Mouse (Mus musculus) ES-E14 (cell line): ENCODE measurements at regions not wholly inside any gene's neighbourhood (a gene's known extent, or its start where the extent isn't known, plus 50 kb on each side); places are given as distances from the start of the nearest gene placed in this dataset.

Source experiments
- CHD2 ChIP-seq: IDR thresholded peaks from 2 replicates; pipeline ENCODE4 v1.6.1; 2014; ENCODE audit warnings: mild to moderate bottlenecking, low read depth, low read length, inconsistent platforms
- HCFC1 ChIP-seq: IDR thresholded peaks from 2 replicates; pipeline ENCODE4 v1.6.1; 2012; ENCODE audit warnings: low read length, inconsistent platforms, borderline replicate concordance; ENCODE audit not compliant: insufficient read depth
- MAFK ChIP-seq: IDR thresholded peaks from 2 replicates; pipeline ENCODE4 v1.6.1; 2014; ENCODE audit warnings: mild to moderate bottlenecking, low read depth, low read length, inconsistent platforms; ENCODE audit not compliant: insufficient read depth
- ZC3H11A ChIP-seq: IDR thresholded peaks from 2 replicates; pipeline ENCODE4 v1.6.1; 2012; ENCODE audit warnings: low read depth, mild to moderate bottlenecking, inconsistent platforms, low read length, borderline replicate concordance
- ZNF384 ChIP-seq: IDR thresholded peaks from 2 replicates; pipeline ENCODE4 v1.6.1; 2012; ENCODE audit warnings: low read depth, low read length, inconsistent platforms

GRCm38 (mm10) chr6:116910607-116911006, 193.9 kb upstream of the Tmem72 start:
- TF ChIP-seq ZNF384 (no peak), CHD2 (no peak), HCFC1 (no peak), MAFK (no peak), ZC3H11A (no peak)
